Mouse (Mus musculus): ENCODE results near the gene Cfap57.
"Not testable (repeated sequence)": the region's sequence is repeated elsewhere in the genome, so short reads cannot be mapped to it uniquely, and the experiment has no call there.

Gene Cfap57

GRCm38 (mm10) chr4:118517497-118518146 lies 103.0 kb downstream of the Cfap57 start:
- DNase-seq = no peak

GRCm38 (mm10) chr4:118516699-118517496 lies 103.7 kb downstream of the Cfap57 start:
- no peak for DNase-seq

- DNase-seq = no peak
These were observed 111.5 kb downstream of the Cfap57 start for GRCm38 (mm10) chr4:118509050-118509449.

- not testable (repeated sequence) for DNase-seq
These were observed 113.4 kb downstream of the Cfap57 start for GRCm38 (mm10) chr4:118507171-118507570.

- DNase-seq = no peak
These were observed 115.0 kb downstream of the Cfap57 start for GRCm38 (mm10) chr4:118505551-118505950.

All from cerebellum, postnatal 36 days (tissue).